Mouse (Mus musculus) liver, embryonic 14.5 days (tissue): Measurements from ENCODE around the gene Mansc1. TPM values are rescaled to one million over a fixed set of nuclear protein-coding genes. Genes with fewer than 3 reads are reported as not detected.
A peak's percentile ranks its signal among the peaks of the same experiment; 100 is the strongest.

Experiments
- ATAC-seq: fragments of 200-750 bp; cut with Nextera tagmentation; 2 replicates; pipeline ENCODE4 v1.8.0; 2017; ENCODE audit warnings: moderate number of reproducible peaks, mild to moderate bottlenecking, moderate library complexity; ENCODE audit not compliant: insufficient read depth
- DNase-seq, 3 experiments: peaks; one replicate each; pipeline ENCODE4 v3.0.0-alpha.2; 2012 to 2013; ENCODE audit warnings: low read depth in 3 of 3, low spot score in 3 of 3
- H3K27ac ChIP-seq: fragments of 300-500 bp; sonication (generic); 2 replicates; pipeline ENCODE4 v1.5.1; 2014; ENCODE audit warnings: moderate library complexity, mild to moderate bottlenecking, control low read depth, inconsistent platforms
- H3K27me3 ChIP-seq: fragments of 300-500 bp; sonication (generic); 2 replicates; pipeline ENCODE4 v1.6.1; 2014; ENCODE audit warnings: mild to moderate bottlenecking, low read length, moderate library complexity; ENCODE audit not compliant: control insufficient read depth, insufficient read depth
- H3K36me3 ChIP-seq: fragments of 300-500 bp; sonication (generic); replicated peaks from 2 replicates; pipeline ENCODE4 v1.6.1; 2014; ENCODE audit warnings: low read depth; ENCODE audit not compliant: control insufficient read depth, insufficient read depth
- H3K4me1 ChIP-seq, 2 experiments: fragments of 200-500 bp in 1 of 2; fragments of 300-500 bp in 1 of 2; sonication (generic) in 1 of 2; replicated peaks; 2 replicates each; pipeline ENCODE4 v1.6.1; 2012 to 2014; ENCODE audit warnings: antibody characterized with exemption in 1 of 2, inconsistent platforms in 1 of 2, low read length in 1 of 2; ENCODE audit not compliant: control insufficient read depth in 2 of 2, insufficient read depth in 2 of 2
- H3K4me2 ChIP-seq: fragments of 300-500 bp; sonication (generic); 2 replicates; pipeline ENCODE4 v1.6.1; 2014; ENCODE audit warnings: low read depth, mild to moderate bottlenecking, control low read depth, moderate library complexity
- H3K4me3 ChIP-seq, 2 experiments: fragments of 200-500 bp in 1 of 2; fragments of 300-500 bp in 1 of 2; sonication (generic) in 1 of 2; 2 replicates each; pipeline ENCODE4 v1.5.1; 2012 to 2014; ENCODE audit warnings: low read depth in 2 of 2, low read length in 2 of 2, mild to moderate bottlenecking in 2 of 2, control low read depth in 1 of 2, inconsistent platforms in 1 of 2, moderate library complexity in 1 of 2; ENCODE audit not compliant: insufficient read depth in 1 of 2
- H3K9ac ChIP-seq: fragments of 300-500 bp; sonication (generic); replicated peaks from 2 replicates; pipeline ENCODE4 v1.6.1; 2014; ENCODE audit warnings: mild to moderate bottlenecking, control low read depth, moderate library complexity
- H3K9me3 ChIP-seq: fragments of 300-500 bp; sonication (generic); 2 replicates; pipeline ENCODE4 v1.6.1; 2016; ENCODE audit warnings: low read length, mixed read lengths; ENCODE audit not compliant: control insufficient read depth
- CTCF ChIP-seq: IDR thresholded peaks from 2 replicates; pipeline ENCODE4 v1.5.1; 2016; ENCODE audit warnings: antibody characterized with exemption, low read depth, control low read depth
- EP300 ChIP-seq: IDR thresholded peaks from 2 replicates; pipeline ENCODE4 v1.6.1; 2016; ENCODE audit warnings: antibody characterized with exemption, low read depth
- WGBS: fragments of 180-500 bp; shearing (Covaris S2); extraction: QIAGEN DNeasy Blood & Tissue Kit; methylation state at CpG from one replicate; pipeline ENCODE4 v1.1.7; 2014; ENCODE audit not compliant: insufficient replicate concordance; 5-methylcytosine and 5-hydroxymethylcytosine counted together
- polyA plus RNA-seq, 2 experiments: library from polyadenylated mRNA; depleted of rRNA in 1 of 2; stranded (reverse) in 1 of 2; unstranded in 1 of 2; fragments of >200 nt; fragmentation: Nextera tagmentation in 1 of 2; extraction: Ambion mirVana in 1 of 2; gene quantifications; 2 replicates each; pipeline versions ENCODE4 v1.2.1 to v1.2.3; 2012 to 2014

Mansc1 gene
- polyA plus RNA-seq, 2 experiments = 0.52 to 0.55 TPM

- 52% methylated on average over 7 of the region's 7 CpGs for WGBS
- no peak overlapping the region for H3K4me2 ChIP-seq
- H3K4me1 ChIP-seq = peaks cover 0 to 2% of the 10 kb centered on the region in 2 experiments; a peak in 1 of 4 replicates
- no peaks in the 10 kb centered on the region for H3K36me3 ChIP-seq
- no peak for TF ChIP-seq EP300
- TF ChIP-seq CTCF = no peak
- H3K9ac ChIP-seq = no peak overlapping the region
- no peak overlapping the region for H3K27ac ChIP-seq
- H3K4me3 ChIP-seq = no peak overlapping the region
- no peaks in the 10 kb centered on the region for H3K9me3 ChIP-seq
- DNase-seq (no peak), ATAC-seq (no peak)
- H3K27me3 ChIP-seq = no peaks in the 10 kb centered on the region
Observed at GRCm38 (mm10) chr6:134601130-134601529, 31.2 kb downstream of the Mansc1 start.

- TF ChIP-seq CTCF (no peak), EP300 (no peak)
- H3K4me2 ChIP-seq = no peak overlapping the region
- no peak overlapping the region for H3K4me3 ChIP-seq
- H3K9me3 ChIP-seq = no peaks in the 10 kb centered on the region
- no peaks in the 10 kb centered on the region for H3K36me3 ChIP-seq
- H3K9ac ChIP-seq = no peak overlapping the region
- H3K4me1 ChIP-seq = peaks cover 0 to 2% of the 10 kb centered on the region in 2 experiments; a peak in 1 of 4 replicates
- 36% methylated on average over 1 of the region's 1 CpGs for WGBS
- H3K27me3 ChIP-seq = no peaks in the 10 kb centered on the region
- no peak overlapping the region for H3K27ac ChIP-seq
- ATAC-seq (no peak), DNase-seq (no peak)
Observed at GRCm38 (mm10) chr6:134599239-134599638, 33.0 kb downstream of the Mansc1 start.

GRCm38 (mm10) chr6:134597651-134598229, 34.5 kb downstream of the Mansc1 start:
- peaks cover 0 to 2% of the 10 kb centered on the region in 2 experiments; a peak in 1 of 4 replicates for H3K4me1 ChIP-seq
- no peak overlapping the region for H3K9ac ChIP-seq
- no peaks in the 10 kb centered on the region for H3K27me3 ChIP-seq
- no peak for DNase-seq
- WGBS = 62% methylated on average over 6 of the region's 6 CpGs
- TF ChIP-seq EP300 = no peak
- TF ChIP-seq CTCF = no peak
- H3K4me2 ChIP-seq = no peak overlapping the region
- H3K36me3 ChIP-seq = no peaks in the 10 kb centered on the region
- H3K4me3 ChIP-seq = no peak overlapping the region
- no peak overlapping the region for H3K27ac ChIP-seq
- ATAC-seq = no peak
- H3K9me3 ChIP-seq = no peaks in the 10 kb centered on the region

GRCm38 (mm10) chr6:134594569-134595442, 37.5 kb downstream of the Mansc1 start:
- no peaks in the 10 kb centered on the region for H3K9me3 ChIP-seq
- no peaks in the 10 kb centered on the region for H3K27me3 ChIP-seq
- H3K27ac ChIP-seq = no peak overlapping the region
- 21% methylated on average over 20 of the region's 21 CpGs for WGBS
- peak overlapping the region; percentile 31 for H3K4me2 ChIP-seq
- ATAC-seq (no peak), DNase-seq (no peak)
- H3K9ac ChIP-seq = no peak overlapping the region
- TF ChIP-seq CTCF = no peak
- no peak for TF ChIP-seq EP300
- no peaks in the 10 kb centered on the region; a peak in 1 of 4 replicates for H3K4me1 ChIP-seq
- H3K36me3 ChIP-seq = no peaks in the 10 kb centered on the region
- no peak overlapping the region for H3K4me3 ChIP-seq

- 56% methylated on average over 2 of the region's 2 CpGs for WGBS
- no peaks in the 10 kb centered on the region for H3K9me3 ChIP-seq
- no peak overlapping the region for H3K4me2 ChIP-seq
- no peak overlapping the region for H3K27ac ChIP-seq
- no peaks in the 10 kb centered on the region for H3K27me3 ChIP-seq
- H3K4me3 ChIP-seq = no peak overlapping the region
- H3K36me3 ChIP-seq = no peaks in the 10 kb centered on the region
- no peak for DNase-seq
- no peak for ATAC-seq
- TF ChIP-seq CTCF = no peak
- TF ChIP-seq EP300 = no peak
- H3K4me1 ChIP-seq = no peaks in the 10 kb centered on the region
- H3K9ac ChIP-seq = no peak overlapping the region
Observed at GRCm38 (mm10) chr6:134591614-134592013, 40.7 kb downstream of the Mansc1 start.
